Mouse (Mus musculus) heart, embryonic 13.5 days (tissue): Measurements from ENCODE around the gene Mfsd4b4. TPM values are rescaled to one million over a fixed set of nuclear protein-coding genes. Genes with fewer than 3 reads are reported as not detected.
"Not testable (repeated sequence)": the region's sequence is repeated elsewhere in the genome, so short reads cannot be mapped to it uniquely, and the experiment has no call there.

Experiments used
- ATAC-seq: fragments of 200-750 bp; cut with Nextera tagmentation; 2 replicates; pipeline ENCODE4 v1.8.0; 2017; ENCODE audit warnings: moderate TSS enrichment; ENCODE audit not compliant: insufficient number of reproducible peaks, low FRiP score, low TSS enrichment; ENCODE audit errors: extremely low read depth
- H3K27ac ChIP-seq: fragments of 300-500 bp; sonication (generic); replicated peaks from 2 replicates; pipeline ENCODE4 v1.5.1; 2015; ENCODE audit warnings: moderate library complexity, mild to moderate bottlenecking, inconsistent platforms
- H3K27me3 ChIP-seq: fragments of 300-500 bp; sonication (generic); replicated peaks from 2 replicates; pipeline ENCODE4 v1.6.1; 2015; ENCODE audit warnings: mild to moderate bottlenecking, inconsistent platforms
- H3K36me3 ChIP-seq: fragments of 300-500 bp; sonication (generic); 2 replicates; pipeline ENCODE4 v1.6.1; 2015; ENCODE audit warnings: mild to moderate bottlenecking, inconsistent platforms
- H3K4me1 ChIP-seq: fragments of 300-500 bp; sonication (generic); 2 replicates; pipeline ENCODE4 v1.6.1; 2015; ENCODE audit warnings: inconsistent platforms
- H3K4me2 ChIP-seq: fragments of 300-500 bp; sonication (generic); 2 replicates; pipeline ENCODE4 v1.6.1; 2015; ENCODE audit warnings: inconsistent platforms, mild to moderate bottlenecking, moderate library complexity
- H3K4me3 ChIP-seq: fragments of 300-500 bp; sonication (generic); 2 replicates; pipeline ENCODE4 v1.5.1; 2015; ENCODE audit warnings: moderate library complexity, mild to moderate bottlenecking, inconsistent platforms
- H3K9ac ChIP-seq: fragments of 300-500 bp; sonication (generic); 2 replicates; pipeline ENCODE4 v1.6.1; 2015; ENCODE audit warnings: inconsistent platforms, mild to moderate bottlenecking, moderate library complexity
- H3K9me3 ChIP-seq: fragments of 300-500 bp; sonication (generic); 2 replicates; pipeline ENCODE4 v1.6.1; 2016; ENCODE audit warnings: inconsistent platforms
- WGBS: fragments of 180-500 bp; shearing (Covaris S2); methylation state at CpG from one replicate; pipeline ENCODE4 v1.1.7; 2015; ENCODE audit warnings: mixed read lengths; 5-methylcytosine and 5-hydroxymethylcytosine counted together
- polyA plus RNA-seq: library from polyadenylated mRNA; unstranded; fragments of >200 nt; fragmentation: Nextera tagmentation; extraction: Ambion mirVana; gene quantifications from 2 replicates; pipeline ENCODE4 v1.2.1, GENCODE M21; 2015

Gene Mfsd4b4
- 3.7 and 4.0 TPM in 2 replicates for polyA plus RNA-seq

DNA sequence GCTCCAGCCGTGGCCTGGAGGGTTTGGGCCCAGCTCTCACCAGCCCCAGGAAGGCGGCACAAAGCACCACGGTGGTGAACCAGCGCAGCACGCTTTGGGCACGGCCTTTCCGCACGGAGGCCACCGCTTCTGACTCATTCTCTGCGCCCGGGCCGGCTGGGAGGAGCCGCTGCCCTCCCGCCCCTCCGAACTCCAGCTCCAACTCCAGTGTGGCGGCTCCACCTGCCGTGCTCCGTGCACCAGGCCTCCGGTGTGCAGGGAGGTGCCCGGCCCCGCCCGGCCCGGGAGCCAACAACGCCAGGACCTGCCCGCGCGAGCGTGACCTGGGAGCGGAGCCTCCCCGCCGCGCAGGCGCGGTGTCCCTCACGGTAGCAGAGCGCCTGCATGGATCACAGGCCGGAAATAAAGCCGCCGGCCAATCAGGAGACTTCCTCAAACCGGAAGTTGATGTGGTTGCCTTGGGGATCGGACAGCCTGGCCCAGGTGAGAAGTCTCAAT is at the start of gene Mfsd4b4:
TSS of gene Mfsd4b4 (minus strand) at position 365 of the 498 bp plus-strand sequence.
- peak; percentile 86 for ATAC-seq
- peak within 1 kb of the TSS; percentile 67 for H3K4me3 ChIP-seq
- H3K36me3 ChIP-seq, result no peaks in the 10 kb centered on the region
- H3K4me2 ChIP-seq, result peak within 1 kb of the TSS; percentile 73
- WGBS, result under 1% methylated on average over 41 of the region's 41 CpGs
- H3K27me3 ChIP-seq, result no peaks in the 10 kb centered on the region
- peak within 1 kb of the TSS; percentile 89 for H3K9ac ChIP-seq
- H3K4me1 ChIP-seq, result peaks cover 17% of the 10 kb centered on the region
- H3K9me3 ChIP-seq, result no peaks in the 10 kb centered on the region
- peak within 1 kb of the TSS; percentile 77 for H3K27ac ChIP-seq

DNA sequence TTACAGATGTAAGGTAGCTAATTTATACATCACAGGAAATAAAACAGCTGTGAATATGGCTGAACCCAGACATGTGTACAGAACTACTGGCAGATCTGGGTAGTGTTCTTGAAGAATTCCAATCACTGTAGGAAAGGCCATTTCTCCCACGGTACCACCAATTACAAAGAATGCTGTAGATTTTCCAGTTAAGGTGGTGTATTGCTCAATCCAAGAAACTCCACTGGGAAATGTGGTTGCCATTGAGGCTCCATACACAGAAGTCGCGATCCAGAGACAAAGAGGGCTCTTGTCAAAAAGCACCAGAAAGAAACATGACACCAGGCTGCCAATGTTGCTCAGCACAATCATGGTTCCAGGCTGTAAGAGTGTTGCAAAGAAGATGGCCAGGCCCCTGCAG is 48.2 kb upstream of the Mfsd4b4 start:
- H3K9ac ChIP-seq, H3K27me3 ChIP-seq, ATAC-seq, H3K4me2 ChIP-seq, H3K4me3 ChIP-seq, H3K9me3 ChIP-seq, H3K27ac ChIP-seq, H3K36me3 ChIP-seq, H3K4me1 ChIP-seq: not testable (repeated sequence)
- 85% methylated on average over 3 of the region's 3 CpGs for WGBS

DNA sequence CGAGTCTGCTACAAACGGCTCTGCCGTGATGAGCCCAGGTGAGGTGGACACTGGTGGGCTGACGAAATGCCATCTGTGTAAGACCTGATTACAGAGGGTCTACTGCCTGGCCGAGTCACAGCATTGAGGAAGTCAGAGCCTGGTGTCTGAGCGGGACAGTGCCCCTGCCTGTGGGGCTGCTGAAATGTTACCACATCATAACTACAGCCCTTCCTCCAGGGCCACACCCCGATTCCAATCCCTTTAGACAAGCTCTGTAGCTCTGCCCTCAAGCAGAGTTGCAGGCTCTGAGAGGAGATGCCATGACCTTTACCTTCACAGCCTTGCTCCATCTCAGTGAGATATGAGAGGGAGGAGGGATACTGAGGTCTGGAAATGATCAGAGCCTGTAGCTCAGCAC is 37.5 kb upstream of the Mfsd4b4 start:
- ATAC-seq, result no peak
- WGBS, result 66% methylated on average over 7 of the region's 7 CpGs
- H3K27ac ChIP-seq, result no peak overlapping the region
- H3K9me3 ChIP-seq, result no peaks in the 10 kb centered on the region
- 0 out of 2 replicates have a peak, but pooled peaks cover 3% of the 10 kb centered on the region for H3K27me3 ChIP-seq
- no peaks in the 10 kb centered on the region for H3K36me3 ChIP-seq
- no peaks in the 10 kb centered on the region for H3K4me1 ChIP-seq
- H3K9ac ChIP-seq, result no peak overlapping the region
- H3K4me2 ChIP-seq, result no peak overlapping the region
- no peak overlapping the region for H3K4me3 ChIP-seq

- Histone ChIP-seq H3K27me3 (peaks cover 24% of the 10 kb centered on the region), H3K9me3 (no peaks in the 10 kb centered on the region), H3K27ac (no peak within 1 kb of the TSS), H3K36me3 (no peaks in the 10 kb centered on the region), H3K4me3 (peak within 1 kb of the TSS; percentile 52), H3K4me1 (peaks cover 11% of the 10 kb centered on the region), H3K4me2 (peak within 1 kb of the TSS; percentile 81), H3K9ac (peak within 1 kb of the TSS; percentile 69)
- WGBS, result under 1% methylated on average over 40 of the region's 41 CpGs
- ATAC-seq, result no peak
Measured at GRCm38 (mm10) chr10:39926616-39927139, 27.6 kb upstream of the Mfsd4b4 start, which contains the start of gene Mfsd4b2. Mfsd4b2 (minus strand) TSS chr10:39926923.

GRCm38 (mm10) chr10:39924556-39924955 is 25.5 kb upstream of the Mfsd4b4 start:
- Histone ChIP-seq H3K4me1 (peaks cover 11% of the 10 kb centered on the region), H3K27me3 (peaks cover 24% of the 10 kb centered on the region)
- H3K27ac ChIP-seq, H3K9ac ChIP-seq, H3K4me2 ChIP-seq, H3K9me3 ChIP-seq, H3K4me3 ChIP-seq, H3K36me3 ChIP-seq, ATAC-seq: not testable (repeated sequence)
- WGBS, result 45% methylated on average over 8 of the region's 8 CpGs

- Histone ChIP-seq H3K27ac (no peak overlapping the region), H3K4me1 (no peaks in the 10 kb centered on the region), H3K4me2 (no peak overlapping the region), H3K9ac (no peak overlapping the region), H3K9me3 (no peaks in the 10 kb centered on the region), H3K36me3 (no peaks in the 10 kb centered on the region), H3K27me3 (no peaks in the 10 kb centered on the region), H3K4me3 (no peak overlapping the region)
- no peak for ATAC-seq
Measured at GRCm38 (mm10) chr10:39912616-39913015, 13.6 kb upstream of the Mfsd4b4 start.

DNA sequence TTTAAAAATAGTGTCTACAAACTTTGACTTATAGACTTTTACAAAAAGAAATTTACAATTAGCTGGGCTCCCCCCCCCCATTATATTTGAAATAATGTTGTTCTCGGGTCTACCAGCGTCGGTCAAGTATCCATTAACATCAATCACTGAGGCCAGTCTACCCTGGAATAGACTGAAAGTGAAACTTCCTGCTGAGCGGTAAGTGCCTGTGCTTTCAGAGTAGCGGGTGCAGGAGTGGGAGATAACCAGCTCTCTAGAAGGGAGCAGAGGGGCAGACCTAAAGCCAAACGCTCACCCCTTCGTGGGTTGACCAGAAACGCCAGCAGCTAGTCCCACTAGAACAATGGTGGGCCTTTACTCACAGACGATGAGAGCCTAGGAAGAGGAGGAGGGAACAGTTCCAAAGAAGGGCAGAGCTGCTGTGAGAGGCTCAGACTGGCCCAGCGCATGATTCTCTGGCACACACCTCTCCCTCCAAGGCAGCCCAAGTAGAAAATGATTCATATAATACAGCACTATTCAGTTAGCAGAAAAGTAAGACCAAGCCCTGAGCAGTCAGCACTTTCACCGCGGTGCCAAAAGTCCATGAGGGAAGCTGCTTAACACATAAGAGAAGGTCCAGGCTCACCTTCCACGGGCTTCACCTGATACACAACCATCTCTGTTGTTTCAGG is 9.9 kb upstream of the Mfsd4b4 start:
- no peak overlapping the region for H3K9ac ChIP-seq
- ATAC-seq, result no peak
- no peak overlapping the region for H3K27ac ChIP-seq
- H3K4me1 ChIP-seq, result no peaks in the 10 kb centered on the region
- H3K9me3 ChIP-seq, result no peaks in the 10 kb centered on the region
- H3K4me3 ChIP-seq, result peak overlapping the region; percentile 18
- H3K36me3 ChIP-seq, result no peaks in the 10 kb centered on the region
- H3K4me2 ChIP-seq, result peak overlapping the region; percentile 46
- WGBS, result 52% methylated on average over 13 of the region's 13 CpGs
- H3K27me3 ChIP-seq, result no peaks in the 10 kb centered on the region

DNA sequence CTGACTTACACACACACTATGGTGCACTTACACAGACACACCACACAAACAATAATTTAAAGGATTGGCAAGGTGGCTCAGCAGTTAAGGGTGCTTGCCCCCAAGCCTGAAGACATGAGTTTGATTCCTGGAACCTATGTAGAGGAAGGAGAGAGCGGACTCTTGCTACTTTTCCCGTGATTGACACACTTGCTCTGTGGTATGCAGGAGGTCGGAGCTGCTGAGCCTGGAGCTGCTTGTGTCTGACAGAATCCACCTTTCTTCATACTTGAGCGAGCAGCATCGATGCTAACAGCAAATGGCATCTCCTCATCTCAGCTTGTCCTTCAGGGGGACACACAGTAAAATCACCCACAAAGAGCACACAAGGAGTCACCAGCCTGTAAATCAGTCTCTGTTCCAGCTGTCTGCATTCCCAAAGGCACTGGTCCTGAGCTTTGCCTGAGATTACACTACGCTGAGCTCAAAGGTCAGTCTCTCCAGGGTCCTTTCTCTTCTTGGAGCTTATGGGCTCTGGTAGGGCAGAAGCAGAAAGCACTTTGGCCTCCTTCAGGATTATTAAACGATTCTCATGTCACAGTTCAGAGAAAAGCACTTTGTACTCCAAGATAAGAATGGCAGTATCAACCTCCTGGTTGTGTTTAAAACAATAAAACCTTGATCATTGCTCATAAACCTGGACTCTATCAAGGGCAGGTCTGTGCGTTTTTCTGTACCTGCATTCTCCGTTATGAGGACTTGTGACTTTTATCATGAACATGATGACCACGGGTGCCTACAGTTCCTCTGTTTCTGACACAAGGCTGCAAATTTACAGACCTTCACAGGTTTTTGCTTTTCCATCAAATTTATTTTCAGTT is 8.0 kb upstream of the Mfsd4b4 start:
- Histone ChIP-seq H3K9ac (no peak overlapping the region), H3K4me1 (no peaks in the 10 kb centered on the region), H3K9me3 (no peaks in the 10 kb centered on the region), H3K27ac (no peak overlapping the region), H3K4me2 (no peak overlapping the region), H3K27me3 (no peaks in the 10 kb centered on the region), H3K36me3 (no peaks in the 10 kb centered on the region), H3K4me3 (no peak overlapping the region)
- 68% methylated on average over 10 of the region's 10 CpGs for WGBS
- no peak for ATAC-seq

DNA sequence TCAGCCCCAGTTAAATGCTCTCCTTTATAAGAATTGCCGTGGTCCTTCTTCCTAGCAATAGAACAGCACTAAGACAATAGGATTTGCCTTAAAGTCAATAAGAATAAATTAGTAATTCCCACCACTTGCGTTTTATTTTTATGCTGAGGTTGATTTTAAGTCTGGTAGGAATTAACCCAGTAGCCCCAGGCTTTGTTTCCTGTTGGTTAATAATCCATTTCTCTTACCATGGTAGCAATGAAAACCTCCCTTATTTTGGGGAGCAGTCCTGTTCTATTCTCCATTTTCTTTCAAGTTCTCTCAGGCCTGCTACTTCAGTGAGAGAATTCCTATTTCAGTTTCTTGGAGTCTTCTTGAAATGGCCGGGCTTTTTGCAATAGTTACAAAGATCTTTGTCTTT is 5.2 kb upstream of the Mfsd4b4 start:
- H3K4me1 ChIP-seq, result peaks cover 3% of the 10 kb centered on the region; the same call in 1 of the 2 replicates
- H3K4me3 ChIP-seq, result no peak overlapping the region
- no peak overlapping the region for H3K4me2 ChIP-seq
- H3K9ac ChIP-seq, result no peak overlapping the region
- ATAC-seq, result no peak
- no peaks in the 10 kb centered on the region for H3K27me3 ChIP-seq
- H3K9me3 ChIP-seq, result no peaks in the 10 kb centered on the region
- WGBS, result 76% methylated on average over 3 of the region's 3 CpGs
- no peak overlapping the region for H3K27ac ChIP-seq
- no peaks in the 10 kb centered on the region for H3K36me3 ChIP-seq

DNA sequence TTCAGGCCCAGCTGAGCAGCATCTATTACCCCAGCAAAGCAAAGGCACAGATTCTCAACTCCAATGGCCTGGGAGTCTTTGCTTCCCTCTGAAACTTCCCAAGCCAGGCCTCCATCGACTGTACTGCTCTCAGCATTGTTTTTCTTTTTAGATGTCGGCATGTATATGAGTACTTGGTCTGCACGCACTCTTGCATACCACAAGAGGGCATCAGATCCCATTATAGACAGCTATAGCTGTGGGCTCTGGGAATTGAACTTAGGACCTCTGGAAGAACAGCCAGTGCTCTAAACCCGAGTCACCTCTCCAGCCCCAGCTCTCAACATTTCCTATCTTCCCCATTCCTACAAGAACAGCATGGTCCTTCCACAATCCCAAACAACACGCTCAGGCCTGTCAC is 2.5 kb downstream of the Mfsd4b4 start:
- peaks cover 17% of the 10 kb centered on the region for H3K4me1 ChIP-seq
- no peak overlapping the region for H3K4me3 ChIP-seq
- no peaks in the 10 kb centered on the region for H3K27me3 ChIP-seq
- no peak overlapping the region for H3K9ac ChIP-seq
- H3K27ac ChIP-seq, result no peak overlapping the region
- no peak overlapping the region for H3K4me2 ChIP-seq
- 79% methylated on average over 5 of the region's 5 CpGs for WGBS
- no peaks in the 10 kb centered on the region for H3K9me3 ChIP-seq
- H3K36me3 ChIP-seq, result peaks cover 8% of the 10 kb centered on the region; the same call in 1 of the 2 replicates
- ATAC-seq, result no peak
